Comparison of ENCODE assay signal across 8 mouse cellular contexts in genomic region chr7:24473913-24474529, GRCm38 (mm10). TPM values are rescaled to one million over a fixed set of nuclear protein-coding genes. Genes with fewer than 3 reads are reported as not detected.
DNase-seq lines count a peak whose midpoint lies in the region; ATAC-seq and TF ChIP-seq lines count a peak whose summit lies in the region.

No protein-coding gene starts in this region.

- H3K9ac ChIP-seq in lung, embryonic 16.5 days (ENCODE audit: low read length), result no peak overlapping the region

- H3K27ac ChIP-seq in lung, embryonic 16.5 days (ENCODE audit: low read length), result no peak overlapping the region
- H3K27ac ChIP-seq in olfactory bulb, adult 2 months (ENCODE audit: insufficient read depth, low read depth, low read length), result no peak overlapping the region

- peak; percentile 85 for DNase-seq in B cell, adult 2 months
- DNase-seq in NIH3T3 (ENCODE audit: low read depth), result peak; percentile 86
- DNase-seq in cerebellum, postnatal 4 days (ENCODE audit: low spot score in 2 of 2), result peak; percentile 52 to 79
- DNase-seq in kidney, postnatal 4 days, result peak; percentile 79

- ATAC-seq in granulocyte monocyte progenitor cell, adult 5-6 weeks (replicated peaks; ENCODE audit: poor library complexity, severe bottlenecking), result peak; percentile 82
- peak; percentile 13; the same call in 1 of the 2 replicates for ATAC-seq in lung, embryonic 16.5 days (ENCODE audit: low read depth)
- ATAC-seq in activated CD4-positive, CD25-positive, alpha-beta regulatory T cell, adult 4 months, result no peak

- TF ChIP-seq POLR2A in olfactory bulb, adult 2 months (IDR thresholded peaks at IDR 0.05; ENCODE audit: insufficient read depth, low read depth, low read length), result no peak

- H3K4me2 ChIP-seq in lung, embryonic 16.5 days (ENCODE audit: low read depth, low read length), result no peak overlapping the region

- peaks cover 2% of the 10 kb centered on the region for H3K9me3 ChIP-seq in lung, embryonic 16.5 days (ENCODE audit: control insufficient read depth, low read length)

- 57% methylated on average over 10 of the region's 10 CpGs for WGBS in lung, embryonic 16.5 days
- WGBS in olfactory bulb, adult 2 months, result 28% methylated on average over 10 of the region's 10 CpGs

- no peak overlapping the region for H3K4me3 ChIP-seq in lung, embryonic 16.5 days (ENCODE audit: low read length)
- no peak overlapping the region for H3K4me3 ChIP-seq in olfactory bulb, adult 2 months (ENCODE audit: insufficient read depth, low read depth, low read length)

- H3K27me3 ChIP-seq in lung, embryonic 16.5 days (ENCODE audit: control insufficient read depth, insufficient read depth, low read depth, low read length), result no peaks in the 10 kb centered on the region

- TF ChIP-seq CTCF in olfactory bulb, adult 2 months (IDR thresholded peaks at IDR 0.05; ENCODE audit: insufficient read depth, low read depth, low read length), result peak; percentile 75; the same call in 1 of the 2 replicates

- no peaks in the 10 kb centered on the region for H3K4me1 ChIP-seq in lung, embryonic 16.5 days (replicated peaks; ENCODE audit: control insufficient read depth, insufficient read depth, low read length)
- H3K4me1 ChIP-seq in olfactory bulb, adult 2 months (ENCODE audit: control insufficient read depth, insufficient read depth, low read length), result peaks cover 15% of the 10 kb centered on the region

- H3K36me3 ChIP-seq in lung, embryonic 16.5 days (ENCODE audit: control insufficient read depth, insufficient read depth, low read length), result peaks cover 20% of the 10 kb centered on the region

RNA-seq across cellular contexts. Expression of gene Cadm4, which starts 7.8 kb away (rescaled TPM):
- total RNA-seq in granulocyte monocyte progenitor cell, adult 5-6 weeks (2014; fragmentation: Nextera tagmentation), result not detected in 2 replicates
- total RNA-seq in granulocyte monocyte progenitor cell, adult 5-6 weeks (2017), result not detected in 2 replicates
- 1.4 and 1.8 TPM in 2 replicates for polyA plus RNA-seq in lung, embryonic 16.5 days (2015; fragmentation: Nextera tagmentation; extraction: Ambion mirVana)
- not detected in 2 replicates for polyA plus RNA-seq in olfactory bulb, adult 2 months (2012; ENCODE audit: insufficient read depth, insufficient read length, low replicate concordance, missing spikeins)
- not detected for polyA plus RNA-seq in activated CD4-positive, CD25-positive, alpha-beta regulatory T cell, adult 4 months (2017; shearing (Covaris generic))

RNA-seq across cellular contexts. Expression of gene Plaur, which starts 11.7 kb away (rescaled TPM):
- total RNA-seq in granulocyte monocyte progenitor cell, adult 5-6 weeks (2014; fragmentation: Nextera tagmentation), result 19.0 and 20.5 TPM in 2 replicates
- total RNA-seq in granulocyte monocyte progenitor cell, adult 5-6 weeks (2017), result 23.9 and 26.2 TPM in 2 replicates
- 17.6 and 19.7 TPM in 2 replicates for polyA plus RNA-seq in lung, embryonic 16.5 days (2015; fragmentation: Nextera tagmentation; extraction: Ambion mirVana)
- polyA plus RNA-seq in olfactory bulb, adult 2 months (2012; ENCODE audit: insufficient read depth, insufficient read length, low replicate concordance, missing spikeins), result not detected in 2 replicates
- polyA plus RNA-seq in activated CD4-positive, CD25-positive, alpha-beta regulatory T cell, adult 4 months (2017; shearing (Covaris generic)), result 1 to 10 TPM; 1.1 to 1.5 TPM

RNA-seq across cellular contexts. Expression of gene Irgc1, which starts 21.9 kb away (rescaled TPM):
- total RNA-seq in granulocyte monocyte progenitor cell, adult 5-6 weeks (2014; fragmentation: Nextera tagmentation), result not detected in 2 replicates
- not detected in 2 replicates for total RNA-seq in granulocyte monocyte progenitor cell, adult 5-6 weeks (2017)
- polyA plus RNA-seq in lung, embryonic 16.5 days (2015; fragmentation: Nextera tagmentation; extraction: Ambion mirVana), result not detected in 2 replicates
- polyA plus RNA-seq in olfactory bulb, adult 2 months (2012; ENCODE audit: insufficient read depth, insufficient read length, low replicate concordance, missing spikeins), result not detected in 2 replicates
- not detected for polyA plus RNA-seq in activated CD4-positive, CD25-positive, alpha-beta regulatory T cell, adult 4 months (2017; shearing (Covaris generic))

RNA-seq across cellular contexts. Expression of gene Zfp428, which starts 32.8 kb away (rescaled TPM):
- 1.5 and 4.0 TPM in 2 replicates for total RNA-seq in granulocyte monocyte progenitor cell, adult 5-6 weeks (2014; fragmentation: Nextera tagmentation)
- 2.2 and 2.7 TPM in 2 replicates for total RNA-seq in granulocyte monocyte progenitor cell, adult 5-6 weeks (2017)
- polyA plus RNA-seq in lung, embryonic 16.5 days (2015; fragmentation: Nextera tagmentation; extraction: Ambion mirVana), result 30.4 and 31.8 TPM in 2 replicates
- polyA plus RNA-seq in olfactory bulb, adult 2 months (2012; ENCODE audit: insufficient read depth, insufficient read length, low replicate concordance, missing spikeins), result not detected in 2 replicates
- polyA plus RNA-seq in activated CD4-positive, CD25-positive, alpha-beta regulatory T cell, adult 4 months (2017; shearing (Covaris generic)), result not detected

RNA-seq across cellular contexts. Expression of gene AC161166.1, which starts 38.2 kb away (rescaled TPM):
- not detected in 2 replicates for total RNA-seq in granulocyte monocyte progenitor cell, adult 5-6 weeks (2014; fragmentation: Nextera tagmentation)
- not detected in 2 replicates for total RNA-seq in granulocyte monocyte progenitor cell, adult 5-6 weeks (2017)
- 0.33 and 0.43 TPM in 2 replicates for polyA plus RNA-seq in lung, embryonic 16.5 days (2015; fragmentation: Nextera tagmentation; extraction: Ambion mirVana)
- polyA plus RNA-seq in olfactory bulb, adult 2 months (2012; ENCODE audit: insufficient read depth, insufficient read length, low replicate concordance, missing spikeins), result not detected in 2 replicates
- polyA plus RNA-seq in activated CD4-positive, CD25-positive, alpha-beta regulatory T cell, adult 4 months (2017; shearing (Covaris generic)), result under 1 TPM in 1 of 2 experiments, not detected in 1; 0.17 TPM

Comparison
In these comparisons a context has a peak if more than half of its experiments do, and no peak if none do; other contexts are left out.
1. RNA of gene Cadm4, which starts 7.8 kb away (polyA plus RNA-seq): not detected in olfactory bulb, adult 2 months; 1.4 to 1.8 TPM in lung, embryonic 16.5 days and not detected in activated CD4-positive, CD25-positive, alpha-beta regulatory T cell, adult 4 months; every median in the first group is over 10 times any median in the second.
2. Peak in every context shown above with its lines, with median percentiles within 50 percentile points of each other: DNase-seq.